Mouse (Mus musculus): Measurements from ENCODE around the gene Syn2. TPM values are rescaled to one million over a fixed set of nuclear protein-coding genes. Genes with fewer than 3 reads are reported as not detected.

Syn2 gene
- polyA plus RNA-seq, 1 experiment from 2014 or later: 5.7 TPM

- DNase-seq (ENCODE audit: low spot score) (no peak), ATAC-seq (ENCODE audit: low read depth) (no peak)
- no peak overlapping the region for H3K9ac ChIP-seq (ENCODE audit: low read depth, low read length)
- H3K36me3 ChIP-seq (ENCODE audit: control insufficient read depth, insufficient read depth, low read length): no peaks in the 10 kb centered on the region
- no peak overlapping the region for H3K4me2 ChIP-seq (ENCODE audit: low read depth, low read length)
- no peak overlapping the region for H3K27ac ChIP-seq (replicated peaks; ENCODE audit: low read depth, low read length)
- peaks cover 8% of the 10 kb centered on the region; the same call in 1 of the 2 replicates for H3K4me1 ChIP-seq (ENCODE audit: control insufficient read depth, insufficient read depth, low read length)
- no peaks in the 10 kb centered on the region for H3K27me3 ChIP-seq (replicated peaks; ENCODE audit: control insufficient read depth, insufficient read depth, low read length)
- 51% methylated on average over 2 of the region's 2 CpGs for WGBS
- H3K9me3 ChIP-seq (ENCODE audit: control insufficient read depth, low read length): no peaks in the 10 kb centered on the region
- H3K4me3 ChIP-seq (ENCODE audit: low read depth, low read length): no peak overlapping the region
Observed at GRCm38 (mm10) chr6:115124675-115125357, 9.9 kb upstream of the Syn2 start.

- H3K27ac ChIP-seq (replicated peaks; ENCODE audit: low read depth, low read length): no peak overlapping the region
- H3K9me3 ChIP-seq (ENCODE audit: control insufficient read depth, low read length): no peaks in the 10 kb centered on the region
- 74% methylated on average over 1 of the region's 1 CpGs for WGBS
- H3K36me3 ChIP-seq (ENCODE audit: control insufficient read depth, insufficient read depth, low read length): no peaks in the 10 kb centered on the region
- DNase-seq (ENCODE audit: low spot score) (no peak), ATAC-seq (ENCODE audit: low read depth) (no peak)
- no peak overlapping the region for H3K4me3 ChIP-seq (ENCODE audit: low read depth, low read length)
- H3K9ac ChIP-seq (ENCODE audit: low read depth, low read length): no peak overlapping the region
- H3K4me2 ChIP-seq (ENCODE audit: low read depth, low read length): no peak overlapping the region
- H3K4me1 ChIP-seq (ENCODE audit: control insufficient read depth, insufficient read depth, low read length): peaks cover 8% of the 10 kb centered on the region; the same call in 1 of the 2 replicates
- no peaks in the 10 kb centered on the region for H3K27me3 ChIP-seq (replicated peaks; ENCODE audit: control insufficient read depth, insufficient read depth, low read length)
Observed at GRCm38 (mm10) chr6:115125358-115125720, 9.4 kb upstream of the Syn2 start.

- no peak overlapping the region for H3K4me3 ChIP-seq (ENCODE audit: low read depth, low read length)
- DNase-seq (ENCODE audit: low spot score) (peak; percentile 82), ATAC-seq (ENCODE audit: low read depth) (peak; percentile 75)
- H3K4me1 ChIP-seq (ENCODE audit: control insufficient read depth, insufficient read depth, low read length): peaks cover 8% of the 10 kb centered on the region; the same call in 1 of the 2 replicates
- H3K27ac ChIP-seq (replicated peaks; ENCODE audit: low read depth, low read length): no peak overlapping the region; the same call in 1 of the 2 replicates
- no peaks in the 10 kb centered on the region for H3K9me3 ChIP-seq (ENCODE audit: control insufficient read depth, low read length)
- H3K9ac ChIP-seq (ENCODE audit: low read depth, low read length): no peak overlapping the region
- 39% methylated on average over 2 of the region's 2 CpGs for WGBS
- H3K4me2 ChIP-seq (ENCODE audit: low read depth, low read length): no peak overlapping the region
- no peaks in the 10 kb centered on the region for H3K27me3 ChIP-seq (replicated peaks; ENCODE audit: control insufficient read depth, insufficient read depth, low read length)
- no peaks in the 10 kb centered on the region for H3K36me3 ChIP-seq (ENCODE audit: control insufficient read depth, insufficient read depth, low read length)
Observed at GRCm38 (mm10) chr6:115126232-115126785, 8.4 kb upstream of the Syn2 start.

DNA sequence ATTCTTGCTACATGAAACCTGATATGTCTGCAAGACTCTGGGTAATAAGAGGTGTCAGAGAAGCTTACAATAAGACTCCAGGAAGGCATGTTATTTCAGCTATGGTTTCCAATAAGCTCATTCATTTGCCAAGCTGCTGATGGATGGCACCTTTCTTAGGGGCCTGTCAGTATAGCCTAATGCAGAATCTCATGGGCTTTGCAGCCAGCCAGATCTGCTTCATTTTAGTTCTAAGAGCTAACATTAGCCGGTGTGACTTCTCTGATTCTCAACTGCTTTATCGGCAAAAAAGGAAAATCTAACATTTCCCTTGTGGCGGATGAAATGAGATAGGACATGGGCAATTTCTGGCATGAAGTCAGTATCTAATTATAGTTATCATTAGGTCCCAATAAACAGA, 7.9 kb upstream of the Syn2 start:
- H3K36me3 ChIP-seq (ENCODE audit: control insufficient read depth, insufficient read depth, low read length): no peaks in the 10 kb centered on the region
- H3K9ac ChIP-seq (ENCODE audit: low read depth, low read length): no peak overlapping the region
- no peak overlapping the region for H3K4me2 ChIP-seq (ENCODE audit: low read depth, low read length)
- WGBS: 50% methylated on average over 3 of the region's 3 CpGs
- no peak overlapping the region for H3K4me3 ChIP-seq (ENCODE audit: low read depth, low read length)
- peaks cover 8% of the 10 kb centered on the region; the same call in 1 of the 2 replicates for H3K4me1 ChIP-seq (ENCODE audit: control insufficient read depth, insufficient read depth, low read length)
- H3K27me3 ChIP-seq (replicated peaks; ENCODE audit: control insufficient read depth, insufficient read depth, low read length): no peaks in the 10 kb centered on the region
- no peaks in the 10 kb centered on the region for H3K9me3 ChIP-seq (ENCODE audit: control insufficient read depth, low read length)
- peak; percentile 18 for DNase-seq (ENCODE audit: low spot score)
- no peak overlapping the region; the same call in 1 of the 2 replicates for H3K27ac ChIP-seq (replicated peaks; ENCODE audit: low read depth, low read length)
- ATAC-seq (ENCODE audit: low read depth): peak; percentile 47; the same call in 1 of the 2 replicates

- Histone ChIP-seq H3K9me3 (ENCODE audit: control insufficient read depth, low read length) (no peaks in the 10 kb centered on the region), H3K27me3 (replicated peaks; ENCODE audit: control insufficient read depth, insufficient read depth, low read length) (no peaks in the 10 kb centered on the region), H3K4me2 (ENCODE audit: low read depth, low read length) (no peak overlapping the region), H3K4me1 (ENCODE audit: control insufficient read depth, insufficient read depth, low read length) (peaks cover 8% of the 10 kb centered on the region; the same call in 1 of the 2 replicates), H3K36me3 (ENCODE audit: control insufficient read depth, insufficient read depth, low read length) (no peaks in the 10 kb centered on the region), H3K4me3 (ENCODE audit: low read depth, low read length) (no peak overlapping the region), H3K9ac (ENCODE audit: low read depth, low read length) (no peak overlapping the region), H3K27ac (replicated peaks; ENCODE audit: low read depth, low read length) (no peak overlapping the region)
- DNase-seq (ENCODE audit: low spot score) (peak; percentile 60), ATAC-seq (ENCODE audit: low read depth) (peak; percentile 45)
- WGBS: 63% methylated on average over 5 of the region's 5 CpGs
Observed at GRCm38 (mm10) chr6:115127255-115127824, 7.4 kb upstream of the Syn2 start.

DNA sequence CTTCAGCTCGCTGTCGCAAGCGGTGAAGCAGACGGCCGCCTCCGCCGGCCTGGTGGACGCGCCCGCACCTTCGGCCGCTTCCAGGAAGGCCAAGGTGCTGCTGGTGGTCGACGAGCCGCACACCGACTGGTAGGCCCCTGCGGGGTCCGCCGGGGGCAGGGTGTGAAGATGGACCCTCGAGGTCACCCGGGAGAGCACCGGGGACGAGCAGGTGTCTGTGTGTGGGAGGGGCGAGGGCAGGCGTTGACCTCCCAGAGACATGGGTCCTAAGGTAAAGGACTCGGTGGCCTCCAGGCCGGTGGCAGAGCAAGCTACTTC, 589 bp downstream of the Syn2 start:
- H3K4me2 ChIP-seq (ENCODE audit: low read depth, low read length): peak overlapping the region; percentile 83
- H3K36me3 ChIP-seq (ENCODE audit: control insufficient read depth, insufficient read depth, low read length): no peaks in the 10 kb centered on the region
- H3K4me3 ChIP-seq (ENCODE audit: low read depth, low read length): peak overlapping the region; percentile 61
- no peak for ATAC-seq (ENCODE audit: low read depth)
- no peak for DNase-seq (ENCODE audit: low spot score)
- 2% methylated on average over 17 of the region's 27 CpGs for WGBS
- H3K27me3 ChIP-seq (replicated peaks; ENCODE audit: control insufficient read depth, insufficient read depth, low read length): peaks cover 36% of the 10 kb centered on the region
- no peaks in the 10 kb centered on the region for H3K4me1 ChIP-seq (ENCODE audit: control insufficient read depth, insufficient read depth, low read length)
- no peak overlapping the region for H3K27ac ChIP-seq (replicated peaks; ENCODE audit: low read depth, low read length)
- H3K9ac ChIP-seq (ENCODE audit: low read depth, low read length): peak overlapping the region; percentile 61
- H3K9me3 ChIP-seq (ENCODE audit: control insufficient read depth, low read length): no peaks in the 10 kb centered on the region

GRCm38 (mm10) chr6:115136156-115136555, 1.5 kb downstream of the Syn2 start:
- Histone ChIP-seq H3K4me1 (ENCODE audit: control insufficient read depth, insufficient read depth, low read length) (no peaks in the 10 kb centered on the region), H3K27ac (replicated peaks; ENCODE audit: low read depth, low read length) (no peak overlapping the region), H3K9ac (ENCODE audit: low read depth, low read length) (no peak overlapping the region), H3K36me3 (ENCODE audit: control insufficient read depth, insufficient read depth, low read length) (no peaks in the 10 kb centered on the region), H3K27me3 (replicated peaks; ENCODE audit: control insufficient read depth, insufficient read depth, low read length) (peaks cover 36% of the 10 kb centered on the region), H3K4me3 (ENCODE audit: low read depth, low read length) (no peak overlapping the region), H3K4me2 (ENCODE audit: low read depth, low read length) (no peak overlapping the region), H3K9me3 (ENCODE audit: control insufficient read depth, low read length) (no peaks in the 10 kb centered on the region)
- WGBS: 88% methylated on average over 9 of the region's 9 CpGs
- no peak for ATAC-seq (ENCODE audit: low read depth)
- no peak for DNase-seq (ENCODE audit: low spot score)

DNA sequence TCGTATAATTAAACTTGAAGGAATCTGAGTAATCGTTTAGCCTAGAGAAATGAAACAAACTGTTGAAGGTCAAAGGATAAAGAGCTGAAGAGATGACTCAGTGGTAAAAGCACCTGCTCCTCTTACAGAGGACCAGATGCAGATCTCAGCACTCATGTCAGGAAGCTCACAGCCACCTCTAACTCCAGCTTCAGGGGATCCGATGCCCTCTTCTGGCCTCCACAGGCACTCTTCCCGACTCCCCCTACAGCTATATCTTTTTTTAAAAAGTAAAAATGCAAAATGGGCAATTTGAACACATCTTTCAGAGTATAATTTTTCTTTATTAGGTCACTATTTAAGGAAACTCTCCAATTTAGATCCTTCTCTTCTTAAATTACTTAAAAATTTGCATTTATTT, 6.7 kb downstream of the Syn2 start:
- no peak for DNase-seq (ENCODE audit: low spot score)
- H3K4me3 ChIP-seq (ENCODE audit: low read depth, low read length): no peak overlapping the region
- H3K4me1 ChIP-seq (ENCODE audit: control insufficient read depth, insufficient read depth, low read length): no peaks in the 10 kb centered on the region
- ATAC-seq (ENCODE audit: low read depth): no peak
- peaks cover 14% of the 10 kb centered on the region for H3K27me3 ChIP-seq (replicated peaks; ENCODE audit: control insufficient read depth, insufficient read depth, low read length)
- 58% methylated on average over 4 of the region's 4 CpGs for WGBS
- H3K4me2 ChIP-seq (ENCODE audit: low read depth, low read length): no peak overlapping the region
- no peak overlapping the region for H3K27ac ChIP-seq (replicated peaks; ENCODE audit: low read depth, low read length)
- no peaks in the 10 kb centered on the region for H3K9me3 ChIP-seq (ENCODE audit: control insufficient read depth, low read length)
- no peaks in the 10 kb centered on the region for H3K36me3 ChIP-seq (ENCODE audit: control insufficient read depth, insufficient read depth, low read length)
- H3K9ac ChIP-seq (ENCODE audit: low read depth, low read length): no peak overlapping the region

GRCm38 (mm10) chr6:115161175-115161574, 26.5 kb downstream of the Syn2 start:
- Histone ChIP-seq H3K27ac (replicated peaks; ENCODE audit: low read depth, low read length) (no peak overlapping the region), H3K27me3 (replicated peaks; ENCODE audit: control insufficient read depth, insufficient read depth, low read length) (no peaks in the 10 kb centered on the region), H3K4me3 (ENCODE audit: low read depth, low read length) (no peak overlapping the region), H3K9ac (ENCODE audit: low read depth, low read length) (no peak overlapping the region), H3K4me2 (ENCODE audit: low read depth, low read length) (no peak overlapping the region), H3K36me3 (ENCODE audit: control insufficient read depth, insufficient read depth, low read length) (no peaks in the 10 kb centered on the region), H3K4me1 (ENCODE audit: control insufficient read depth, insufficient read depth, low read length) (no peaks in the 10 kb centered on the region), H3K9me3 (ENCODE audit: control insufficient read depth, low read length) (no peaks in the 10 kb centered on the region)
- DNase-seq (ENCODE audit: low spot score) (no peak), ATAC-seq (ENCODE audit: low read depth) (no peak)
- WGBS: 63% methylated on average over 4 of the region's 4 CpGs
